Mouse (Mus musculus) stomach, postnatal 0 days (tissue): ENCODE measurements around the gene Rbm5. TPM values are rescaled to one million over a fixed set of nuclear protein-coding genes. Genes with fewer than 3 reads are reported as not detected.

Experiments used
- ATAC-seq: fragments of 200-750 bp; cut with Nextera tagmentation; 2 replicates; pipeline ENCODE4 v1.8.0; 2017; ENCODE audit not compliant: low FRiP score, low TSS enrichment
- DNase-seq: peaks from one replicate; pipeline ENCODE4 v3.0.0-alpha.2; 2016; ENCODE audit warnings: low spot score
- H3K27ac ChIP-seq: fragments of 300-500 bp; sonication (generic); replicated peaks from 2 replicates; pipeline ENCODE4 v1.5.1; 2014; ENCODE audit warnings: mild to moderate bottlenecking, control low read depth
- H3K27me3 ChIP-seq: fragments of 300-500 bp; sonication (generic); 2 replicates; pipeline ENCODE4 v1.6.1; 2014; ENCODE audit warnings: low read length; ENCODE audit not compliant: control insufficient read depth, insufficient read depth
- H3K36me3 ChIP-seq: fragments of 300-500 bp; sonication (generic); 2 replicates; pipeline ENCODE4 v1.6.1; 2014; ENCODE audit warnings: low read length, mixed read lengths; ENCODE audit not compliant: control insufficient read depth, insufficient read depth
- H3K4me1 ChIP-seq: fragments of 300-500 bp; sonication (generic); replicated peaks from 2 replicates; pipeline ENCODE4 v1.6.1; 2014; ENCODE audit warnings: antibody characterized with exemption; ENCODE audit not compliant: control insufficient read depth, insufficient read depth
- H3K4me2 ChIP-seq: fragments of 300-500 bp; sonication (generic); replicated peaks from 2 replicates; pipeline ENCODE4 v1.6.1; 2014; ENCODE audit warnings: low read depth, mild to moderate bottlenecking, control low read depth, moderate library complexity
- H3K4me3 ChIP-seq: fragments of 300-500 bp; sonication (generic); 2 replicates; pipeline ENCODE4 v1.5.1; 2014; ENCODE audit warnings: low read depth, low read length, control low read depth
- H3K9ac ChIP-seq: fragments of 300-500 bp; sonication (generic); 2 replicates; pipeline ENCODE4 v1.6.1; 2014; ENCODE audit warnings: mild to moderate bottlenecking, low read length, control low read depth, mixed read lengths
- H3K9me3 ChIP-seq: fragments of 300-500 bp; sonication (generic); 2 replicates; pipeline ENCODE4 v1.6.1; 2016; ENCODE audit warnings: low read length; ENCODE audit not compliant: control insufficient read depth
- CTCF ChIP-seq: IDR thresholded peaks from 2 replicates; pipeline ENCODE4 v1.5.1; 2016; ENCODE audit warnings: antibody characterized with exemption, low read depth, mild to moderate bottlenecking, moderate library complexity
- EP300 ChIP-seq: optimal IDR thresholded peaks from 2 replicates; pipeline ENCODE3; 2016; ENCODE audit warnings: antibody characterized with exemption
- WGBS: fragments of 180-500 bp; shearing (Covaris S2); extraction: QIAGEN DNeasy Blood & Tissue Kit; methylation state at CpG from one replicate; pipeline ENCODE4 v1.1.7; 2014; 5-methylcytosine and 5-hydroxymethylcytosine counted together
- polyA plus RNA-seq: library from polyadenylated mRNA; unstranded; fragments of >200 nt; fragmentation: Nextera tagmentation; extraction: Ambion mirVana; gene quantifications from 2 replicates; pipeline ENCODE4 v1.2.1, GENCODE M21; 2015

The Rbm5 gene
- polyA plus RNA-seq, 1 experiment from 2014 or later: 67.3 TPM

- Histone ChIP-seq H3K9me3 (no peaks in the 10 kb centered on the region), H3K9ac (no peak overlapping the region), H3K36me3 (no peaks in the 10 kb centered on the region; the same call in 1 of the 2 replicates), H3K4me1 (peaks cover 55% of the 10 kb centered on the region), H3K4me3 (no peak overlapping the region), H3K27ac (peak overlapping the region; percentile 82), H3K4me2 (no peak overlapping the region), H3K27me3 (no peaks in the 10 kb centered on the region)
- 42% methylated on average over 3 of the region's 3 CpGs for WGBS
- ATAC-seq: no peak
- no peak for DNase-seq
- TF ChIP-seq CTCF (no peak), EP300 (no peak)
Observed at GRCm38 (mm10) chr9:107702606-107703185, 68.1 kb downstream of the Rbm5 start.

GRCm38 (mm10) chr9:107701594-107701993 is 69.2 kb downstream of the Rbm5 start:
- H3K27me3 ChIP-seq: no peaks in the 10 kb centered on the region
- H3K4me2 ChIP-seq: no peak overlapping the region
- peak; percentile 84 for DNase-seq
- H3K4me1 ChIP-seq: peaks cover 56% of the 10 kb centered on the region
- ATAC-seq: peak; percentile 48
- no peaks in the 10 kb centered on the region for H3K9me3 ChIP-seq
- TF ChIP-seq EP300 (peak; percentile 74), CTCF (no peak)
- 8% methylated on average over 12 of the region's 12 CpGs for WGBS
- H3K9ac ChIP-seq: no peak overlapping the region
- no peak overlapping the region for H3K4me3 ChIP-seq
- H3K27ac ChIP-seq: peak overlapping the region; percentile 83
- H3K36me3 ChIP-seq: no peaks in the 10 kb centered on the region; the same call in 1 of the 2 replicates

GRCm38 (mm10) chr9:107700114-107700571 is 70.7 kb downstream of the Rbm5 start:
- WGBS: 32% methylated on average over 6 of the region's 6 CpGs
- Histone ChIP-seq H3K9ac (peak overlapping the region; percentile 38; the same call in 1 of the 2 replicates), H3K36me3 (no peaks in the 10 kb centered on the region; the same call in 1 of the 2 replicates), H3K4me1 (peaks cover 53% of the 10 kb centered on the region), H3K27me3 (no peaks in the 10 kb centered on the region), H3K4me3 (no peak overlapping the region), H3K27ac (peak overlapping the region; percentile 83), H3K4me2 (no peak overlapping the region), H3K9me3 (no peaks in the 10 kb centered on the region)
- TF ChIP-seq EP300 (no peak), CTCF (no peak)
- ATAC-seq: no peak
- no peak for DNase-seq

GRCm38 (mm10) chr9:107699376-107699980 is 71.3 kb downstream of the Rbm5 start:
- WGBS: 24% methylated on average over 8 of the region's 9 CpGs
- no peak for DNase-seq
- TF ChIP-seq CTCF (no peak), EP300 (no peak)

GRCm38 (mm10) chr9:107698611-107699190 is 72.1 kb downstream of the Rbm5 start:
- no peaks in the 10 kb centered on the region for H3K36me3 ChIP-seq
- peak overlapping the region; percentile 23; the same call in 1 of the 2 replicates for H3K9ac ChIP-seq
- peaks cover 48% of the 10 kb centered on the region for H3K4me1 ChIP-seq
- no peaks in the 10 kb centered on the region for H3K9me3 ChIP-seq
- peak overlapping the region; percentile 34 for H3K4me2 ChIP-seq
- H3K4me3 ChIP-seq: no peak overlapping the region
- H3K27ac ChIP-seq: peak overlapping the region; percentile 83
- ATAC-seq: no peak
- WGBS: 20% methylated on average over 14 of the region's 14 CpGs
- DNase-seq: no peak
- no peaks in the 10 kb centered on the region for H3K27me3 ChIP-seq
- TF ChIP-seq CTCF (peak; percentile 55), EP300 (no peak)

More at GRCm38 (mm10) chr9:107699376-107699980, 71.3 kb downstream of the Rbm5 start:
- Histone ChIP-seq H3K9ac (no peak overlapping the region), H3K27ac (peak overlapping the region; percentile 83), H3K4me2 (0 out of 2 replicates have a peak overlapping the region, but pooled peaks have one; percentile 12), H3K9me3 (no peaks in the 10 kb centered on the region), H3K4me1 (peaks cover 53% of the 10 kb centered on the region), H3K4me3 (no peak overlapping the region), H3K36me3 (no peaks in the 10 kb centered on the region), H3K27me3 (no peaks in the 10 kb centered on the region)
- ATAC-seq: no peak
